Mouse (Mus musculus): ENCODE results near the gene Hapln1.

GRCm38 (mm10) chr13:89551502-89551901, 11.9 kb downstream of the Hapln1 start:
- TF ChIP-seq CTCF (IDR thresholded peaks at IDR 0.05) = peak; percentile 60
- TF ChIP-seq EP300 (IDR thresholded peaks at IDR 0.05) = no peak

All from lung, postnatal 0 days (tissue).